Mouse (Mus musculus): ENCODE data around the gene Mup14. TPM values are rescaled to one million over a fixed set of nuclear protein-coding genes. Genes with fewer than 3 reads are reported as not detected.
"Not testable (repeated sequence)": the region's sequence is repeated elsewhere in the genome, so short reads cannot be mapped to it uniquely, and the experiment has no call there.

Gene Mup14
- total RNA-seq (2021) (not detected), polyA plus RNA-seq (2012; rRNA removed) (1.5 TPM in 1 of 2 replicates, not detected in the other)
- long read RNA-seq = 0 reads

DNA sequence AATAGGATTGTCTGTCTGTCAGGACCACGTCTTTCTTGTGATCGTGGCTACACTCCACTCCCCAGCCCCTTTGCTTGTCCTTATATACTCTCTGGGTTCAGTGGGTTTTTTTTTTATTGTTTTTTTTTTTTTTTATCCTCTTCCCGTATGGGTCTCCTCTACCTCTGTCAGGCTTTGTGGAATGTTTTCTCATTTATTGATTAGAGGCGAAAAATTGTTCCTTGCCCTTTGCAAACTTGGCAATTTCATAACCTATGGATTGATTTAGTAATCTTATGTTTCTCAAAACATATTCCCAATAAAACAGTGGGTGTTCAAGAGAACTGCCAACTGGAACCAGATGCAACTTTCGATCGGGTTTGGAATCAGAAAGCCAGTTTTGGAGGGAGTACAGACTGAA is at the start of gene Mup14:
Mup14 (minus strand) TSS at position 101 of the 400 bp plus-strand sequence.
- intact Hi-C loops (cut with DNase I); H3K27ac ChIP-seq; DNase-seq; H3K9ac ChIP-seq (ENCODE audit: low read depth, low read length); H3K4me3 ChIP-seq; H3K4me1 ChIP-seq (ENCODE audit: control insufficient read depth, insufficient read depth, low read length); H3K36me3 ChIP-seq (ENCODE audit: control insufficient read depth, insufficient read depth, low read length); H3K27me3 ChIP-seq (ENCODE audit: control insufficient read depth, insufficient read depth, low read length); H3K79me2 ChIP-seq (replicated peaks; ENCODE audit: control insufficient read depth, insufficient read depth, low read length): not testable (repeated sequence)
- WGBS = 80% methylated on average over 5 of the region's 6 CpGs

DNA sequence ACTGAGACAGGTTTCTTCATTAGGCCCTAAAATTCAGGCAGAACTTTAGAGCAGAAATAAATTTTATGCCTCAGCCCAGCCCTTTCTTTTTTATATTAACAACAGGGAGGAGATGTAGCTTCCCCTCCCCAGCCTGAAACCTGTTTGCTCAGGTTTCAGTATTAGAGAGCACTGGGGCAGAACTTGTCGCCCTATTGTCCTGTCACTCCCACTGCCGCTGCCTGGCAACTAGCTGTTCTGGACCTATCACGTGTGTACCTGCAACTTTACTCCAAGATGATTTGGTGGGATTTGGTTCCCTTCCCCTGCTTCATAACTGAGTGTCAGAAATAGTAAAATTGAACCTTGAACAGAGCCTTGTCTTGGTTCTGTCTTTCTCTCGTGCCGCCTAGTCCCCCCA is 34.3 kb upstream of the Mup14 start:
- H3K4me1 ChIP-seq (ENCODE audit: control insufficient read depth, insufficient read depth, low read length); intact Hi-C loops (cut with DNase I); H3K27ac ChIP-seq; H3K4me3 ChIP-seq; H3K79me2 ChIP-seq (replicated peaks; ENCODE audit: control insufficient read depth, insufficient read depth, low read length); H3K9ac ChIP-seq (ENCODE audit: low read depth, low read length); DNase-seq; H3K36me3 ChIP-seq (ENCODE audit: control insufficient read depth, insufficient read depth, low read length); H3K27me3 ChIP-seq (ENCODE audit: control insufficient read depth, insufficient read depth, low read length): not testable (repeated sequence)
- 84% methylated on average over 3 of the region's 5 CpGs for WGBS

Other genes with a start within 250 kb of the Mup14 start
- not detected for gene Mup13, start 75.7 kb downstream of the Mup14 start, total RNA-seq (2021)
- not detected in 2 replicates for gene Mup13, start 75.7 kb downstream of the Mup14 start, polyA plus RNA-seq (2012; rRNA removed)
- not detected for gene Mup15, start 135.7 kb upstream of the Mup14 start, total RNA-seq (2021)
- gene Mup15, start 135.7 kb upstream of the Mup14 start, polyA plus RNA-seq (2012; rRNA removed) = not detected in 2 replicates
- gene Mup16, start 215.5 kb upstream of the Mup14 start, total RNA-seq (2021) = under 1 TPM in 1 of 2 experiments, not detected in 1; 0.48 TPM
- not detected in 2 replicates for gene Mup16, start 215.5 kb upstream of the Mup14 start, polyA plus RNA-seq (2012; rRNA removed)